Mouse (Mus musculus) inflammation-experienced regulatory T-cells, adult 16 weeks (primary cell): ENCODE data around the gene Ccm2. TPM values are rescaled to one million over a fixed set of nuclear protein-coding genes. Genes with fewer than 3 reads are reported as not detected.

Experiments used
- polyA plus RNA-seq: library from polyadenylated mRNA; unstranded; fragments of 100-300 nt; shearing (Covaris generic); gene quantifications from one replicate; pipeline ENCODE4 v1.2.1, GENCODE M21; 2017

The Ccm2 gene
- 382 TPM for polyA plus RNA-seq

GRCm38 (mm10) chr11:6546205-6547013 is at the start of gene Ccm2:
TSS of gene Ccm2 (plus strand) at chr11:6546887.

GRCm38 (mm10) chr11:6520507-6521173 is 26.0 kb upstream of the Ccm2 start, which contains the start of gene Myo1g:
TSS of gene Myo1g (minus strand) at chr11:6520965.

GRCm38 (mm10) chr11:6605491-6606399 is 59.1 kb downstream of the Ccm2 start, which contains the start of gene Nacad:
TSS of gene Nacad (minus strand) at chr11:6606053.

GRCm38 (mm10) chr11:6625478-6626387 is 79.0 kb downstream of the Ccm2 start, which contains the start of gene Tbrg4:
TSS of gene Tbrg4 (minus strand) at chr11:6626067.

GRCm38 (mm10) chr11:6638537-6638936 is 91.8 kb downstream of the Ccm2 start, which contains the start of gene Wap:
TSS of gene Wap (minus strand) at chr11:6638637.

Other genes with a start within 250 kb of the Ccm2 start
- gene Zmiz2, start 157.8 kb upstream of the Ccm2 start, polyA plus RNA-seq = 28.4 TPM
- gene Ppia, start 131.4 kb upstream of the Ccm2 start, polyA plus RNA-seq = 4,290 TPM
- gene H2afv, start 102.4 kb upstream of the Ccm2 start, polyA plus RNA-seq = 172 TPM
- gene Purb, start 71.0 kb upstream of the Ccm2 start, polyA plus RNA-seq = 7.6 TPM
- 216 TPM for gene Myo1g, start 25.9 kb upstream of the Ccm2 start, polyA plus RNA-seq
- 1.6 TPM for gene Nacad, start 59.2 kb downstream of the Ccm2 start, polyA plus RNA-seq
- 13.4 TPM for gene Tbrg4, start 79.2 kb downstream of the Ccm2 start, polyA plus RNA-seq
- not detected for gene Wap, start 91.8 kb downstream of the Ccm2 start, polyA plus RNA-seq
- 7.6 TPM for gene Ramp3, start 111.6 kb downstream of the Ccm2 start, polyA plus RNA-seq